Mouse (Mus musculus) inflammation-experienced regulatory T-cells, adult 6 months (primary cell): ENCODE results near the gene Rtl10. TPM values are rescaled to one million over a fixed set of nuclear protein-coding genes. Genes with fewer than 3 reads are reported as not detected.

Experiments used
- ATAC-seq: one replicate; pipeline ENCODE4 v1.8.0; 2017
- polyA plus RNA-seq, 3 experiments: library from polyadenylated mRNA; unstranded; fragments of 100-300 nt; shearing (Covaris generic); gene quantifications; one replicate each; pipeline ENCODE4 v1.2.1; 2017

Rtl10 gene
- polyA plus RNA-seq, 3 experiments from 2014 or later = 0.47 to 1.8 (median 0.86) TPM

DNA sequence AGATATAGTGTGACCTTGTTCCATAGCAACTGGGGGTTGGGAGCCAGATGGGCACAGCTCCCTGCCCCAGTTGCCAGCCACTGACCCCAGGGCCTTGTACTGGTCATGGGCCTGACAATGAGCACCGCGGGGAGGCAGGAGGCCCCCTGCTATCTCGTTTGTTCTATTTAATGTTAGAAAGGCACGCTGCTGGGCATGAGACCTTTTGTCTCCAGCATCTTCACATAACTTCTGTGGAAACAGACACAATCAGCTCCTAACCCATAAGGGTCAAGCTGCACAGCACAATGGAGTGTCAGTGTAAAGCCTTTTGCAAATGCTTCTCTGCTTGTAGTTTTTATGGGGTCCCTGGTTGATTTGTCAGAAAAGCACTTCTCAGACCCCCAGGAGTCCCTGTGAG is 14.3 kb upstream of the Rtl10 start:
- ATAC-seq = no peak

GRCm38 (mm10) chr16:18484794-18485435 is 13.8 kb upstream of the Rtl10 start:
- no peak for ATAC-seq

DNA sequence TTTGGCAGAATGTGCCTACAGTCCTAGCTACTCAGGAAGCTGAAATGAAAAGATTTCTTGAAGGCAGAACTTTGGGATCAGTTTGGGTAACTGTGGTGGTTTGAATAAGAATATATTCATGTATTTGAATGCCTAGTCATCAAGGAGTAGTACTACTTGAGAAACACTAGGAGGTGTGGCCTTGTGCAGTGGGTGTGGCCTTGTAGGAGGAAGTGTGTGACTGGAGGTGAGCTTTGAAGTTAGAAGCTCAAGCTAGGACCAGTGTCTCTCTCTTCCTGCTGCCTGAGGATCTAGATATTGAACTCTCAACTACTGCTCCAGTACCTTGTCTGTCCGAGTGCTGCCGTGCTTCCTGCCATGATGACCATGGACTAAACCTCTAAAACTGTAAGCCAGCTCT is 12.6 kb upstream of the Rtl10 start:
- ATAC-seq = no peak

GRCm38 (mm10) chr16:18490281-18490680 is 8.4 kb upstream of the Rtl10 start:
- ATAC-seq = no peak

GRCm38 (mm10) chr16:18490894-18491293 is 7.8 kb upstream of the Rtl10 start:
- no peak for ATAC-seq

- ATAC-seq = peak; percentile 50
Measured at GRCm38 (mm10) chr16:18497865-18498515, 711 bp upstream of the Rtl10 start.

DNA sequence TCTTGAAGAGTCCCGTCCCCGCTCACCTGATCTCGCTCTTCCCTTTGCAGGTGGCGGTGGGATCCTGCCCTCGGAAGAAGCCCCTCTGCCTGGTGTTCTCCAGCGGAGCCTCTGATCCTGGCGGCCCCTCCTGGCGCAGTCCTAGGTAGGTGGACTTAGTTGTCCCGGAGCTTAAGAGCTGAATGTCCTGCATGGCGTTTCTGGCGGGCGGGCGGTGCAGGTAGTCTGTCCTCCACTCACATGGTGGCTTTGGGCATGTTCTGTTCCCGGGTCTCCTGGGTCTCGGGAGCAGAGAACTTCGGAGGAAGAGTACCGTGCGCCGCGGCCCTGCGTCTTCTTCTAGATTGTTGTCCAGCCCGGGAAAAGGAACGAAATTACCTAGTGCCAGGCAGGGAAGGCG is 295 bp downstream of the Rtl10 start:
- peak; percentile 43 for ATAC-seq

DNA sequence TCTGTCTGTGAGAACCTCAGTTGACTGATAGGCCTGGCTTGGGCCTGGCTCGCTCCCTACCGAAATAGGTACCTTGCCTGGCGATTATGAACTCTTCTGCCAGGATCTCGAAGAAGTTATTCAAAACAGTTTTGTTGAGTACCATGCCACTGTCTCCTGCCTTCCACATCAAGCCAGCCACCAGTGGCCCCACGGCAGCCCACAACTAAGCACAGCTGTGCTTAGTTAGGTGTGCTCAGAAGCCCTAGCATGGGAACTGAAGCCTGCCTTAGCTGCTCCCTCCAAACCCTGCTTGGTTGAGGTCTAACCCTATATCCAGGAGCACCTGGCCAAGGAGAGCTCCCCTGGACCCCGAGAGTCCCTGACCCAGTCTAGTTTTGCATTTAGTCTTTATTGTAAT is 2.8 kb downstream of the Rtl10 start:
- ATAC-seq = no peak

- ATAC-seq = no peak
Measured at GRCm38 (mm10) chr16:18503566-18504342, 5.1 kb downstream of the Rtl10 start.

DNA sequence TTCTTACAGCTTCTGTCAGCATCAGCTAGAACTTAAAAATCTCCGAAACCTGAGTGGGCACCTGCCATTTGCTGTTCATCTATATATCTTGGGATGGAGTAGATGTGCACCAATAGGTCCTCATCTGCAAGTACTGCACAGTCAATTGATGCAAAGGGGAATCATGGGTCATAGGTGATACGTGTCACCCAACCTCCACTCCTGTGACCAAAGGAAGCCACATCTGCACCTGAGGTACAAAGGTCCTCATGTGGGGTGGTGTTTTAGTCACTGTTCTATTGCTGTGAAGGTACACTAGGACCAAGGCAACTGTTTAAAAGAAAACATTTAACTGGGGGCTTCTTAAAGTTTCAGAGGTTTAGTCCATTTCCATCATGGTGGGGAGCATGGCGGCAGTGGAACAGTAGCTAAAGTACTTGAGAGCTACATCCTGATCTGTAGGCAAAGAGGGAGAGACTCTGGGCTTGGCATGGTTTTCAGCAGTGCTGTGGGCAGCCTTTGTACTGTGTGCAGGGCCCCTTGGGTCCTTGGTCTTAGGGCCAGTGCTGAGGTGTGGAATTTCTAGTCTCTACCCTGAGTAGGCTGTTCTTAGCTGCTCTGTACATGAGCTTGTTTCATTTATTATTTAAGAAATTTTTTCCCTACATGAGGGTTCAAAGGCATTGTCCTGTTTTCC is 8.0 kb downstream of the Rtl10 start:
- no peak for ATAC-seq

DNA sequence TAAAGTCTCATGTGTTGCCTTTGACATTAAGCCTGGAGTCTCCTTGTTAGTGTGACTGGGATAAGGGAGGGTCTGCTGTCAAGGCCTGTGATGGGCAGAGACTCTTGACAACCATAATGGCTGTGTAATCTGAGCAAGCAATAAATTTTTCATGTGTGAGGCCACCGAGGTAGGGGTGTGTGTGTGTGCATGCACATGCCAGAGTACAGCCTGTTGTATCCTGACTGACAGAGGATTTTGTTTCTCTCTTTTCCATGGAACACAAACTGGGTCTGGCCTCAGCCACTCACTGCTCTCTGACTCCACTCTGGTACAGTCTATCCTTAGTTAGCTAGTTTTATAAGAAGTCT is 8.5 kb downstream of the Rtl10 start:
- ATAC-seq = no peak

DNA sequence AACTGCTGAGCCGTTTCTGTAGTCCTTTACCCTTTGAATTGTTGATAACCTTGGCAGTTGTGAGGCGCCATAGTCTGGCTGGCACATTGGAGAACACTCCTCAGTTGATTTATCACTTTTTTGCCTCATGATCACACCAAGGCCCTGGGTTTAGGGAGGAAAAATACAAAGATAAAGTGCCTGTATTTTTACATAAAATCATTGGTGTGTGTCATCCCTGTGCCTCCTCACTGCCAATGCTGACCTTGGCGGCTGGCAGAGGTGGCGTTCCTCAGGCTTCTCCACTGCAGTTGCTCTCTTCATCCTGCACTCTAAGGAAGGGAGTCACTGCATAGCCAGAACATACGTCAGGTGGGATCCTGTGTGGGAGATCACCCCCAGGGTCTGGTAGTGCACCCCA is 13.0 kb downstream of the Rtl10 start:
- ATAC-seq = no peak

DNA sequence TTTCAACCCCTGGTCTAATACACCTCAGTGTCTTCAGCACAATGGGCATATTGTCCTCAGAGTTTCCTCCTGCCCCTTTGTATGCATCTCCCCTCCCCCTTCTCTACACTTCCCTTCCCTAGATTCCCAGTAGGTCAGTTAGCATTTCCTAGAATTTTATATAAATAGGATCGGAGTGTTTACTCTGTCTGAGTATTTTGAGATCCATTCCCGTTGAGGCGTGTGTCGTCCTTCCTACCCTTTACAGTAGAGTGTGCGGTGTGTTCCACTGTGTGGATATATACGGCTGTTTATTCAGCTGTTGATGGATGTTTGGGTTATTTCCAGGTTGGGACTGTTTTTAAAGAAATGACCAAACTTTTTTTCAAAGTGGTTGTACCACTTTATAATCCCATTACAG is 14.8 kb downstream of the Rtl10 start:
- ATAC-seq = no peak

DNA sequence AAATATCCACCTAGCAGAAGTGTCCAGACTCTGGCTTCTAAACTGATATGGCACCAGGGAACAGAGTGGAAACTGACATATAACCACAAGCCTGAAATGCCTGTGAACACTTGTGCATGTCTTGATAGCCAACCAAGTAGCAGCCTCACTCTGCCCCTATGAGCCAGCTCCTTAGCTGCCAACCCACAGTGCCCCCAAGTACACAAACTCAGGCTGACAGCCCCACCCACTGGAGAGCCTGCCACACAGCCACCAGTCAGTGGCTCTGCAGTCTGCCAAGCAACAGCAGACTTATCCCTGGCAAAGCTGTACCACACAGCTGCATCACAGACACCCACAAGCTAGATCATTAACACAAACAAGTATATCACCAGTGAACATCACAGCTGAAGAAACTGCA is 19.4 kb downstream of the Rtl10 start:
- no peak for ATAC-seq

GRCm38 (mm10) chr16:18523563-18524245 is 25.0 kb downstream of the Rtl10 start:
- ATAC-seq = no peak

GRCm38 (mm10) chr16:18528656-18529055 is 30.0 kb downstream of the Rtl10 start:
- no peak for ATAC-seq

DNA sequence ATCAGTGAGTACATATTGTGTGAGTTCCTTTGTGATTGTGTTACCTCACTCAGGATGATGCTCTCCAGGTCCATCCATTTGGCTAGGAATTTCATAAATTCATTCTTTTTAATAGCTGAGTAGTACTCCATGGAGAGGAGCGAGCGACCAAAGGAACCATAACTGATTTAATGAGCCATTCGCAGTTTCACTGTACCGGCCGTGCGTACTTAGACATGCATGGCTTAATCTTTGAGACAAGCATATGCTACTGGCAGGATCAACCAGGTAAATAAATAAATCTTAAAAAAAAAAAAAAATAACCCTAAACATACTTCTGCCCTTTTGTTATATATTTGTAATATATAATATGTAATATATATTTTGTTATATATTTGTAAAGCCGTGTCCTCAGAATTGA is 34.4 kb downstream of the Rtl10 start:
- peak; percentile 100 for ATAC-seq

DNA sequence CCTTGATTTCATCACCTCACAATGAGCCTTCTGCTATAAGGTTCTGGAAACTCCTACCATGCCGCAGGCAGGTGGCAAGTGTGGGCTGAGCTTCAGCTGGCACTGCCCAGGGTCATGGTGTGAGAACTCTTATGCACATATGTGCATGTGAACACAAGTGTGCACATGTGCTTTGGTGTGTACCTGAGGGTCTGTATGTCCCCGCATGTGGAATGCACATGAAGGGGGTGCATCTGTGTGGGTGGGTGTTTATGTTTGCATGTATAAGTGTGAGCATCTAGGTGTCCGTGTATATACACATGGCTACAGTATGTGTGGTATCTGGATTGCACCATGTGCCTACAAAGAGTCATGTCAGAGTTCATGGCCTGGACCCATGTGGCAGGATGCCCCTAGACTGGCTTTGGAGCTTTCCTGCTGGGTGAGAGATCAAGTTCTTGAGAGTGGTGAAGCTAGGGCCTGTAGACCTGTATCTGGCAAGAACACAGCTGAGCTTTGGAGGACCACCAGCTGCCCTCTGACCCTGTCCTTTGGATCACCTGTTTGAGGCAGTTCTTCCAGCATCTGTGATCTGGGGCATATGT is 38.8 kb downstream of the Rtl10 start:
- no peak for ATAC-seq

- no peak for ATAC-seq
Measured at GRCm38 (mm10) chr16:18539281-18539680, 40.6 kb downstream of the Rtl10 start.

- no peak for ATAC-seq
Measured at GRCm38 (mm10) chr16:18543151-18543829, 44.6 kb downstream of the Rtl10 start.

DNA sequence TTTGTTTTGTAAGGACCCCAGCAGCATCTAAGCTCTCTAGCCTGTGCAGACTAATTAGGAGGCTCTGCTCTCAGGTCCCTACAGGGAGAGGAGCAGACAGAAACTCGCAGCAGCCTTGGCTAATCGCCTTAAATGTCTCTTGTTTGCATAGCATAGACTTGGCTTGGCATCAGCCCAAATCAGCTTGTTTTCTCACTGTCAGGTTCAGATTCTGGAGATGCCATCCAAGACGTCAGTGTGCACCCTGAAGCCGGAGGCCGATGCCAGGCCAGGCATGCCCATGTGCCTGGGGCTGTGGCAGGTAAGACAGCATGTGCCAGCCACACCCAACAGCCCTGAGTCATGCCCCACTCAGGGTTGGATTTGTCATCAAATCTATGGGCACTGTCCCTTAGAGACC is 49.2 kb downstream of the Rtl10 start:
- no peak for ATAC-seq
